Mouse (Mus musculus): ENCODE results near the gene Osbpl7.
A peak's percentile ranks its signal among the peaks of the same experiment; 100 is the strongest.

Gene Osbpl7

DNA sequence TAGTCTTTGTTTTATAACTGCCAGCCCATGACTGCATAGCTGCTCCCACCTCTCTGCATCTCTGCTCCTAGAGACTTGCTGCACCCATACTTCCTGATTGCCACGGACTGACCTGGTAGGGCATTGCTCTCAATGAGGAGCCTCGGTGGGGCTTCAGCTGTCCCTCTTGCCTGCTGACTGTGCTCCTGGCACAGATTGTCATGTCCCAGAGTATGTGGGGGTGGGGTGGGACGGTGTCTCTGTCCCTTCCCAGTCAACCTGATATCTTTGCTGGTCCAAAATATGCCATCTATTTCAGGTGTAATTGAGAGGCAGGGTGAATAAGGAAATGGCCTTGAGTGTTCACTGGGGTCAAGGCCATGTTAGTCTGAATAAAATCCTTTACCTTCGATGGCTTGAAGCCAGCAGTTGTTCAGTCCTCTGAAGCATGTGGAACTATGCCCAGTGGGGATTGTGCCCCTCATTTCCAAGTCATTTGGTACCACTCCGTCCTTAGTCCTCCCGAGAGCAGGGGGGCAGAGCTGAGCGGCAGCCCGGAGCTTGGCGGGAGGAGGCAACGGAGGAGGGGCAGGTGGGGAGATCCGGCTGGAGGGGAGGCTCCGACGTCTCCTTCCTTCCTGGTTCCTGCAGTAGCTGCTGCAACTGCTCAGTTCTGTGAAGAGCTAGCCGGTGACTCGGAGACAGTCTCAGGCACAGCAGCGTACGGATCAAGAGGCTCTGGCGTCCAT is at the start of gene Osbpl7:
Gene Osbpl7 (plus strand): TSS at position 413 of the 728 bp plus-strand sequence.
- ATAC-seq (ENCODE audit: insufficient number of reproducible peaks, low FRiP score, low TSS enrichment), result peak; percentile 73

GRCm38 (mm10) chr11:97003170-97003569 is 47.3 kb upstream of the Osbpl7 start:
- no peak for ATAC-seq (ENCODE audit: insufficient number of reproducible peaks, low FRiP score, low TSS enrichment)

DNA sequence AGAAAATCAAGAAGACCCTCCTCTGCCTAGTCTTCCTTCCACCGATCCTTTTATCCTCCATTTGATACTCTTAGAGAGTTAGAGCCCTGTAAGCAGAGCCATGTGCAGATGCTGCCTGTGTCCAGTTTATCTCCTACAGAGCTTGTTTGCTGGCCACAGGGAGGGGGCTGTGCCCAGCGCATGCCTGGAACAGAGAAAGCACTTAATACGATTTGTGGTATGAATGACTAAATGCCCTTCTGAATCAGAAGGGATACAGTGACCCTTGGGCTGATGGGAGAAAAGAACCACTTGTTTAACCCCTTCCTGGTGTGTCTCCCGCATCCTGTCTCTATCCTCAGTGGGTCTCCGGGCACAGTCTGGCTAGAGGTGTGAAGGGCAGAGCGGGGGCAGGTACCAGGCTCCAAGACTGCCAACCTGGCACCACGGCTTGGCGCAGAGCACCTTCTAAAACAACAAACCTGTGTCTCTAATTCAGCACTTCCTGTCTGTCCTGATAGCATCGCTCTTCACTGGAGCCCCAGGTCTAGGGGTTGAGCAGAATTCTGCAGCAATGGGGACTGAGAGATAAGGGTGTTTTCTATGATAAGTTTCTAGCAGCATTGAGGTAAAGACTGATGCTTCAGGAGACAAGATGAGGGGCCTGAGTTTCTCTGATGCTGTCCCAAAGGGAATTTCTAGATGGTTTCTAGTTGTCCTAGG is 43.2 kb upstream of the Osbpl7 start:
- no peak for ATAC-seq (ENCODE audit: insufficient number of reproducible peaks, low FRiP score, low TSS enrichment)

DNA sequence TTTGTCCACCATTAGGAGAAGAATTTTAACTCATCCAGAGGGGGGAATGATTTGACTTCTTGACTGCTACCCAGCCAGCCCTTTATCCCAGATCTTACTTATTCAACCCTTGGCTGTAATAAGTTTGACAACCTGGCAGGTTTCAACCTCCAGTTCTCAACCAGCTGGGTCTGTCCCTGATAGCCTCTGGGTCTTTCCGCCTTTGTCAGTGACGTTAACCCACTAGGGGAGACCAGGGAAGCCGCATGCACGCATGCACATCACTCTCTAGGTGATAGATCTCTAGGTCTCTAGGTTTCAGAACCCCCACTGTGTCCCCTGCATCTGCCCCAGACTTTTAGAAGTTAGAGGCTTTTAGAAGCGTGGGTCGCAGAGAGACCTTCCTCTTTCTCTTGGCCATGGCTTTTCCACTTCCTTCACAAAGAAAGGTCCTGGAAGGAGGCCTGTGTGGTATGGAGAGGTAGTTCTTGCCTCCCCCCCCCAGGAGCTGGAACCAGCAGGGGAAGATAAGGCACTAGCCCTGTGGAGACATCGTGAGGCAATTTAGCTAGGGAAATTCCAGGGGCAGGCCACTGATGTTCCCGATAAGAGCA is 41.1 kb upstream of the Osbpl7 start:
- ATAC-seq (ENCODE audit: insufficient number of reproducible peaks, low FRiP score, low TSS enrichment), result no peak

DNA sequence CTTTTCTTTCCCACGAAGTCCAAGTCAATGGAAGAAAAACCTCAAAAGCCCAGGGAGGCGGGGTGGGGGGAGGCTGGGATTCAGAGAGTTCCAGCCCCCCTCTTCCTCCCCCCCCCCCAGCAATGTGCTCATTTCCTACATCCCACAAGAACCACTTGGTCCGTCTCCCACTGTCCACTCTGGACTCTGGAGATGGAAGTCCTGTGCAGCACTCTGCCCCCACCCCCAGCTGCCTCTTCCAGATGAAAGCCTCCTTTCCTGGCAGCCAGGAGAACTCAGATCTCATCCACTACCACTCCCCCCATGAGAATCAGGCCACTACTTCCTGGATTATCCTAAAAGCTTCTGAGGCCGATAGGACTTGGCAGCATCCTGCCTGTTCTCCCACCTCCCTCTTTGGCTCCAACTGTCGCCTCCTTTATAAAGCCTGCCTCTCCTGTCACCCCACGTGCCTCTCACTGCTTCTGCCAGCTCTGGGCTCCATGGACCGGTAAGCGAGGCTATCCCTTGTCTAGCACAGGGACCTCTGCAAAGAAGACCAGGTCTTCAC is 37.2 kb upstream of the Osbpl7 start, which contains the start of gene Sp6:
Gene Sp6 (plus strand): TSS at position 274 of the 550 bp plus-strand sequence.
- ATAC-seq (ENCODE audit: insufficient number of reproducible peaks, low FRiP score, low TSS enrichment), result no peak

DNA sequence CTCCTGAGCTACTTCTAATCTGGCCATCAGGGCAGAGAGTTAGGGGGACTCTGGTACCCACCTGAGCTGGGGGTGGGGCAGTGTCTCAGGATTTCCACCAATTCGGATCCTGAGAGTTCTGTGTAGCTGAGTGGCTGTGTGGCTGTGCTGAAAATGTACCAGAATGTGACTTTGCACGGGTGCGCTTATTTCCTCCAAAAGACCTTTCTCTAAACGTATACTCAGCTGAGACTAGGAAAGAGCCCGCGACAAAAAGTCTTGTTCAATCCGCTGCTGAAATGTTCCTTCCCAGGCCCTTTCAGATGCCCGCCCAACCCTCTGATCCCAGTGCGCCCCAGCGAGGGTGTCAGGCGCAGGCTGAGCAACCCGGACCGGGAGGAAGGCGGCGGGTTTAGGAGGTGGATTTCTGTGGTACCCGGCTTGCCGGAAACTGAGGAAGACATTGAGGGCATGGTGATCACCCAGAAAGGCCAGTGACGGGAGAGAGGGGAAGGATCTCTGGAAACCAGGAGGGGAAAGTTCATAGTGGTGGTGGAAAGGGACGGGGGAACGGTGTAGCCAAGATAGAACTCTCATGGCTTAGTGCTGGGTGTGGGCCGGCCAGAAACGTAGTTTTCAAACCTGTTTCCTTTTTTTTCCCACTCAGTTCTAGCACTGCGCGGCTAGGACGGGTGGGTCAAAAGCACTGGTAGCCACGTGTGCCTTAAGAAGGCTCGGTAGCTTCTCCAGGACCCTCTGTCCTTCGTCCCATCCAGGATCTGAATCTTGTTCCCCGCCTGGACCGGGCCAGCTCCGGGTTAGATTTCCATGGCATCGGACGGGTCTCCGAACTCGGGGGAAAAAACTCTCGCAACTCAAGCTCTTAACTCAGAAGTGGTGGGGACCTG is 32.5 kb upstream of the Osbpl7 start:
- no peak for ATAC-seq (ENCODE audit: insufficient number of reproducible peaks, low FRiP score, low TSS enrichment)

DNA sequence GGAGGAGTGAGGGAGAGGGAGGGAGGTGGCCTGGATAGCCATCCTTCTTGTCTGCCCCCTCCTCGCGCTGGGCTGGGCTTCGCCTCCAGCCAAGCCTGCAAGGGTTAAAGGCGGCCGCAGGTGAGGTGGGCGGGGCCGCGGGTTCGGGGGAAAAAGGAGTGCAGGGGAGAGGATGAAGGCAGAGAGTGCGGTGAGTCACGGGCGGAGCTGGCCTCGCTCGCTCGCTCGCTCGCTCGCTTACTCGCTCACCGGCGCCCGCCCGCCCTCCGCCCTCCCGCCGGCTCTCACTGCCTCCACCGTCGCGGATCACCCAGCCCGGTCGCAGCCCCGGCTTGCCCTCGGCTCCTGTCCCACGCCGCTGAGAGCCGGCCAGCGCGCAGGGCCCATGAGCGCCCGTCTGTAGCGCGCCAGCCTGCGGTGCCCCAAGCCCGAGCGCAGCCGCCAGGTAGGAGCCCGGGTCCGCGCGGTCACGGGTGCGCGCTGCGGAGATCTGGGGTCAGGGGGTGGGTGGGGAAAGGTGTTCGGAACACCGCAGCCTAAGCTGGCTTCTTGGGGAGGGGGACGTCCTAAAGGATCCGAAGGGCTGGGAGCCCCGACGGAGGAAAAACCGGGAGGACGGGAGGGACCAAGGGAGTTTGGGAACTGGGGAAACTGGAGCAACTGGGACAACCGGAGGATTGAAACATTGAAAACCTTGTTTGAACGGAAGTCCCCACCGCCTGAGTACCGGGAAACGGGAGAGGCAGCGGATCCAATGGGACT is 31.7 kb upstream of the Osbpl7 start:
- ATAC-seq (ENCODE audit: insufficient number of reproducible peaks, low FRiP score, low TSS enrichment), result no peak

GRCm38 (mm10) chr11:97019345-97019708 is 31.1 kb upstream of the Osbpl7 start:
- no peak for ATAC-seq (ENCODE audit: insufficient number of reproducible peaks, low FRiP score, low TSS enrichment)

- ATAC-seq (ENCODE audit: insufficient number of reproducible peaks, low FRiP score, low TSS enrichment), result no peak; the same call in 1 of the 2 replicates
These were observed 29.2 kb upstream of the Osbpl7 start for GRCm38 (mm10) chr11:97021121-97021765.

GRCm38 (mm10) chr11:97021873-97022484 is 28.4 kb upstream of the Osbpl7 start:
- ATAC-seq (ENCODE audit: insufficient number of reproducible peaks, low FRiP score, low TSS enrichment), result peak; percentile 23; the same call in 1 of the 2 replicates

GRCm38 (mm10) chr11:97024977-97025376 is 25.5 kb upstream of the Osbpl7 start:
- ATAC-seq (ENCODE audit: insufficient number of reproducible peaks, low FRiP score, low TSS enrichment), result no peak

DNA sequence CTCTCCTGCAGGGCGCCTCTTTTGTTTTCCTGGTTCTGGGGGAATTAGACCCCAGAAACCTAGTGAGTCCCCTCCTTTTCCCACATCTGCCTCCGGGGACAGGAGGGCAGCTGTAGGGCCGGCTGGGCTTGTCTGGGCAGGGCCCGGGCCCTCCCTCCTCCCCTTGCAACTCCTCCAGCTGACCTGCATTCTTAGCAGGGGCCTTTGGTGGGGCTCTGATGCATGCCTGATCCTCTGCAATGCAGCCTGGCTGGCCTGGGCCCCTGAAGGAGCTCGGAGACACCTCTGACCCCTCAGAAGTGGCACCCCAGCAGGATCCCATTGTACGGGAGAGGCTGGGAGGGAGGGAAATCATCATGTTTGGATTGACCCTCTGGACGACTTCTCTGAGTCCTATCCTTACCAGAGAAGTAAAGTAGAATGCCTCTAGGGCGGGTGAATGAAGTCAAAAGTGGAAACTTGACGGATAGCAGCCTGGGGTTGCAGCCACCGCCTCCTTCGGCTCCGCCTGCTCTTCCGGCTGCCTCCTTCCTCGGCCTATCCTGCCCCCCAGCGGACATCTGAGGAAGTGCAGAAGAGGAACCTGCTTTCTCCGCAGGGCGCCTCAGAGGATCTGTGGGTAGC is 24.6 kb upstream of the Osbpl7 start:
- 0 out of 2 replicates have a peak, but pooled peaks have one; percentile 22 for ATAC-seq (ENCODE audit: insufficient number of reproducible peaks, low FRiP score, low TSS enrichment)

- ATAC-seq (ENCODE audit: insufficient number of reproducible peaks, low FRiP score, low TSS enrichment), result peak; percentile 67; the same call in 1 of the 2 replicates
These were observed 20.6 kb upstream of the Osbpl7 start, which contains the start of gene Scrn2 for GRCm38 (mm10) chr11:97029686-97030417. Scrn2 (plus strand) TSS chr11:97029938.

GRCm38 (mm10) chr11:97030426-97030825 is 20.0 kb upstream of the Osbpl7 start:
- no peak for ATAC-seq (ENCODE audit: insufficient number of reproducible peaks, low FRiP score, low TSS enrichment)

- no peak for ATAC-seq (ENCODE audit: insufficient number of reproducible peaks, low FRiP score, low TSS enrichment)
These were observed 18.5 kb upstream of the Osbpl7 start for GRCm38 (mm10) chr11:97031977-97032376.

GRCm38 (mm10) chr11:97032499-97032898 is 17.9 kb upstream of the Osbpl7 start:
- no peak for ATAC-seq (ENCODE audit: insufficient number of reproducible peaks, low FRiP score, low TSS enrichment)

GRCm38 (mm10) chr11:97033781-97034180 is 16.6 kb upstream of the Osbpl7 start:
- no peak for ATAC-seq (ENCODE audit: insufficient number of reproducible peaks, low FRiP score, low TSS enrichment)
